Mouse (Mus musculus) midbrain, embryonic 13.5 days (tissue): ENCODE results near the gene Frmd6. TPM values are rescaled to one million over a fixed set of nuclear protein-coding genes. Genes with fewer than 3 reads are reported as not detected.

Source experiments
- ATAC-seq: fragments of 200-750 bp; cut with Nextera tagmentation; 2 replicates; pipeline ENCODE4 v1.8.0; 2017; ENCODE audit warnings: mild to moderate bottlenecking, moderate TSS enrichment, moderate library complexity
- H3K27ac ChIP-seq: fragments of 300-500 bp; sonication (generic); 2 replicates; pipeline ENCODE4 v1.5.1; 2015; ENCODE audit warnings: inconsistent platforms, mild to moderate bottlenecking, moderate library complexity
- H3K27me3 ChIP-seq: fragments of 300-500 bp; sonication (generic); 2 replicates; pipeline ENCODE4 v1.6.1; 2015; ENCODE audit warnings: mild to moderate bottlenecking, inconsistent platforms
- H3K36me3 ChIP-seq: fragments of 300-500 bp; sonication (generic); 2 replicates; pipeline ENCODE4 v1.6.1; 2015; ENCODE audit warnings: mild to moderate bottlenecking, inconsistent platforms
- H3K4me1 ChIP-seq: fragments of 300-500 bp; sonication (generic); replicated peaks from 2 replicates; pipeline ENCODE4 v1.6.1; 2015; ENCODE audit warnings: inconsistent platforms
- H3K4me2 ChIP-seq: fragments of 300-500 bp; sonication (generic); replicated peaks from 2 replicates; pipeline ENCODE4 v1.6.1; 2015; ENCODE audit warnings: moderate library complexity, mild to moderate bottlenecking, inconsistent platforms
- H3K4me3 ChIP-seq: fragments of 300-500 bp; sonication (generic); replicated peaks from 2 replicates; pipeline ENCODE4 v1.5.1; 2015; ENCODE audit warnings: mild to moderate bottlenecking, inconsistent platforms
- H3K9ac ChIP-seq: fragments of 300-500 bp; sonication (generic); replicated peaks from 2 replicates; pipeline ENCODE4 v1.6.1; 2015; ENCODE audit warnings: mild to moderate bottlenecking, inconsistent platforms
- H3K9me3 ChIP-seq: fragments of 300-500 bp; sonication (generic); 2 replicates; pipeline ENCODE4 v1.6.1; 2016; ENCODE audit warnings: mild to moderate bottlenecking, inconsistent platforms
- WGBS: fragments of 180-500 bp; shearing (Covaris S2); methylation state at CpG from one replicate; pipeline ENCODE4 v1.1.7; 2015; 5-methylcytosine and 5-hydroxymethylcytosine counted together
- polyA plus RNA-seq: library from polyadenylated mRNA; unstranded; fragments of >200 nt; fragmentation: Nextera tagmentation; extraction: Ambion mirVana; gene quantifications from 2 replicates; pipeline ENCODE4 v1.2.1, GENCODE M21; 2015

Frmd6 gene
- polyA plus RNA-seq, 1 experiment from 2014 or later: 7.7 TPM

DNA sequence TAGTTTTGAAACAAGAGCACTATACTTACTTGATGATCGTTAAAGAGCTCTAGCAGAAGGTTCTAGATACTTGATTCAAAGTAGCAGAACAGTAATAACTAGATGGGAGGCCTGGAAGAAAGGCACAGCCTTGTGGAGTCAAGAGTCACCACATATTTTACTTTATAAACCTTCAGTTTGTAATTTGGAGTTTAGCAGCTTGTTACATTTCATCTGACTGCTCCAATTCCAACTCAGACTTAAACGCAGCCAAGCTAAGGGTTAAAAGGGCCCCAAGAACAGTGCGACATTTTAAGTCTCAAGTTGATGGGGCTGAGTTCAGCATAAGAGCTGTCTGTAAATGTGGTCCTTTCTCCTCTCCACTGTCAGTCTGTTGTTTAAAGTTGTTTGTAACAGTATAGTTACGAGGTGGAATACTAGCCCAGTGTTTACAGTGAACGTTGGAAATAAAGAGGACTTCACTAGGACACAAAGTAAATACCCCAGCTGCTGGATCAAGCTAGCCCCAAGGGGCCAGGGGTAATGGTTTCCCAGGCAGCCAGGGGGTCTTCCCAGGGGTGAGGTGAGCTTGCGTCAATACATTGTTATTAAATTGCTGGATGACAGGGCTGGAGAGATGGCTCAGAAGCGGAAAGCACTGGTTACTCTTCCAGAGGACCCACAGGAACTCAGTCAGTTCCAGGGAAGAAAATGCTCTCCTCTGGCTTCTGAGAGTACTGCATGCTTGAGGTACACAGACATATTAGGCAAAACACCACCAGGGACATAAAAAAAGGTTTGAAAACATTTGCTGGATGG, 43.1 kb downstream of the Frmd6 start:
- no peaks in the 10 kb centered on the region for H3K27me3 ChIP-seq
- no peak overlapping the region for H3K4me2 ChIP-seq
- H3K27ac ChIP-seq: no peak overlapping the region; the same call in 1 of the 2 replicates
- H3K9me3 ChIP-seq: no peaks in the 10 kb centered on the region
- WGBS: 56% methylated on average over 7 of the region's 7 CpGs
- no peak overlapping the region for H3K9ac ChIP-seq
- H3K4me1 ChIP-seq: peaks cover 19% of the 10 kb centered on the region
- no peak overlapping the region for H3K4me3 ChIP-seq
- ATAC-seq: no peak
- H3K36me3 ChIP-seq: no peaks in the 10 kb centered on the region

GRCm38 (mm10) chr12:70868988-70869291, 43.6 kb downstream of the Frmd6 start:
- no peaks in the 10 kb centered on the region for H3K9me3 ChIP-seq
- H3K4me1 ChIP-seq: peaks cover 19% of the 10 kb centered on the region
- no peak for ATAC-seq
- WGBS: 82% methylated on average over 9 of the region's 9 CpGs
- no peaks in the 10 kb centered on the region for H3K27me3 ChIP-seq
- H3K9ac ChIP-seq: no peak overlapping the region
- H3K4me3 ChIP-seq: no peak overlapping the region
- H3K27ac ChIP-seq: no peak overlapping the region
- H3K4me2 ChIP-seq: no peak overlapping the region
- H3K36me3 ChIP-seq: no peaks in the 10 kb centered on the region

DNA sequence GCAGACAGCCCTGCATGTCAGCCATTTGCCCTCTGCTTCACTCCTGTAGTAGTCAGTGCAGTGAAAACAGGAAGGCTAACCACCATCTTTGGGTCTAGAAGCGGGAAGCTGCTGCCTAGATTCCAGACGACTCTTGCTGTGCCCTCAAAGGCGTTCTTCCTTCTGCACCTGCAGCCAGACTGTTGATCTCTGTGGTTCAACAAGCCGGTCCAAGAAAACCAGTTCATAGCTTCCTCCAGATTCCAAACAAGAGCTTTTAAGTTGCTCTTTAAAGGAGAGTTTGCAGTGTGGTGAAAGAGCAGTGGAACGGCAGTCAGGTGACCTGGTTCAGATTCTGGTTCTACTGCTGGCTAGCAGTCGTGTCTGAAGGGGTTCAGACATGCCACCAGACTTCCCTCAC, 48.2 kb downstream of the Frmd6 start:
- no peak overlapping the region for H3K9ac ChIP-seq
- H3K36me3 ChIP-seq: peaks cover 4% of the 10 kb centered on the region; the same call in 1 of the 2 replicates
- no peak overlapping the region for H3K4me2 ChIP-seq
- no peaks in the 10 kb centered on the region for H3K9me3 ChIP-seq
- WGBS: 81% methylated on average over 6 of the region's 6 CpGs
- ATAC-seq: no peak
- peaks cover 6% of the 10 kb centered on the region for H3K4me1 ChIP-seq
- no peak overlapping the region for H3K4me3 ChIP-seq
- no peak overlapping the region for H3K27ac ChIP-seq
- H3K27me3 ChIP-seq: no peaks in the 10 kb centered on the region

- H3K4me3 ChIP-seq: no peak overlapping the region
- H3K4me2 ChIP-seq: no peak overlapping the region
- H3K27me3 ChIP-seq: no peaks in the 10 kb centered on the region
- no peak for ATAC-seq
- H3K36me3 ChIP-seq: peaks cover 15% of the 10 kb centered on the region; the same call in 1 of the 2 replicates
- no peak overlapping the region for H3K27ac ChIP-seq
- H3K9ac ChIP-seq: no peak overlapping the region
- no peaks in the 10 kb centered on the region for H3K4me1 ChIP-seq
- no peaks in the 10 kb centered on the region for H3K9me3 ChIP-seq
- 92% methylated on average over 21 of the region's 21 CpGs for whole genome bisulfite sequencing
Measured at GRCm38 (mm10) chr12:70876270-70876998, 51.1 kb downstream of the Frmd6 start.

DNA sequence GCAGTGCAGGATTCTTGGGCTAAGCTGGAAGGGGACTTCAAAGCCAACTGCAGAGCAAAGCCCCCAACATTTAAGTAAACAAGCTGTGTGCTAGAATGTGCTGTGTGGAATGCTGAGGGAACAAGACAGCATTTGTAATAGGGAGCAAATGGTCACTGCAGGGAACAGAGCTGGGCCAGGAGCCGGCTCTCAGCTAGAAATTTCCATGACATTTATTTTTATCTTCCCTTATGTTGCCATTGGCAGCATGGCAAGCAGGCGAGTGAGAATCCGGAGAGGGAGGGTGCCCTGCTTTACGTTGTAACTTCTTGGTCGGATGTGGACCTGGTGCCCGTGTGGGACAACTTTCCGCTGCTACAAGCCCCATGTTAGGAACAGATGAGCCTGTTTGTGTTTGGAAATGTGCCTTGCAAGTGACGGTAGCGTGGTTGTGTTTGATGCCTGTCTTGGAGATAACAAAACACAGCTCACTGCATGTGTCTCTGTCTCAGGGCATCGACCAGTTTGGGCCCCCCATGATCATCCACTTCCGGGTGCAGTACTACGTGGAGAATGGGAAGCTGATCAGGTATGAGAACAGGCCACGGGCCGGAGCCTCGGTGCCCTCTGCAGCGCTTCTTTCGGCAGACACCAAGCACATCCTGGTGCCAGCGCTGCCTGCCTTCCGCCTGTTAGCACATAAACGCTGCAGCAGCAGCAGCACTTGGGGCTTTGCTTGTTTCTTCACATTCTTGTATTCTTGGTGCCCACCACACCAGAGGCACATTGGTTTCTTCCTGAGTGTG, 52.8 kb downstream of the Frmd6 start:
- ATAC-seq: no peak
- Histone ChIP-seq H3K27me3 (no peaks in the 10 kb centered on the region), H3K4me1 (no peaks in the 10 kb centered on the region), H3K36me3 (peaks cover 19% of the 10 kb centered on the region; the same call in 1 of the 2 replicates), H3K9ac (no peak overlapping the region), H3K9me3 (no peaks in the 10 kb centered on the region), H3K4me3 (no peak overlapping the region), H3K4me2 (no peak overlapping the region), H3K27ac (no peak overlapping the region)
- 91% methylated on average over 20 of the region's 20 CpGs for WGBS

DNA sequence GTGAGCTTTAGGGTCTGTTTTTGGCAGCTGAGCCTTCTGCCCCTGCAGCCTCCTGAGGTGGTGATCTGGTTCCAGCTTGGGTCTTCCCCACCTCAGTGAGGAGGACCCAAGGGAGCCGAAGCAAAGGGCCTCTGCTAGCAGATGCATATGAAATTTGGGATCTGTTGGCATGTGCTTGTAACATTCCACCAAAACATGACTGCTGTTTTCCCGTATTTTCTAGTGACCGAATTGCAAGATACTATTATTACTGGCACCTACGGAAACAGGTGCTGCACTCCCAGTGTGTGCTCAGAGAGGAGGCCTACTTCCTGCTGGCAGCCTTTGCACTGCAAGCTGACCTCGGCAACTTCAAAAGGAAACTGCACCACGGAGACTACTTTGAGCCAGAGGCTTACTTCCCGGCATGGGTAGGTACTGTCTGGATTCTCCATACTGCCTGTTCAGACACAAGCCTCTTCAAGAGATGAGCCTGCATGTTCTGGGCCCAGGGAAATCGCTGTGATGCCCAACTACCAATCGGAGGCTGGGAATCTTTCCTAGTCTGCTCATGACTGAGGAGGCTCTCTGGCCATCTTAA, 55.2 kb downstream of the Frmd6 start:
- Histone ChIP-seq H3K36me3 (peaks cover 19% of the 10 kb centered on the region; the same call in 1 of the 2 replicates), H3K4me3 (no peak overlapping the region), H3K4me2 (no peak overlapping the region), H3K9me3 (no peaks in the 10 kb centered on the region), H3K9ac (no peak overlapping the region), H3K27me3 (no peaks in the 10 kb centered on the region), H3K4me1 (no peaks in the 10 kb centered on the region), H3K27ac (no peak overlapping the region; the same call in 1 of the 2 replicates)
- 75% methylated on average over 9 of the region's 9 CpGs for WGBS
- ATAC-seq: no peak

GRCm38 (mm10) chr12:70881340-70881739, 56.0 kb downstream of the Frmd6 start:
- no peak overlapping the region for H3K27ac ChIP-seq
- H3K4me3 ChIP-seq: no peak overlapping the region
- WGBS: 86% methylated on average over 12 of the region's 12 CpGs
- peaks cover 5% of the 10 kb centered on the region; the same call in 1 of the 2 replicates for H3K27me3 ChIP-seq
- peaks cover 19% of the 10 kb centered on the region; the same call in 1 of the 2 replicates for H3K36me3 ChIP-seq
- no peak for ATAC-seq
- H3K9ac ChIP-seq: no peak overlapping the region
- H3K4me1 ChIP-seq: no peaks in the 10 kb centered on the region
- H3K4me2 ChIP-seq: no peak overlapping the region
- no peaks in the 10 kb centered on the region for H3K9me3 ChIP-seq

GRCm38 (mm10) chr12:70881854-70882253, 56.5 kb downstream of the Frmd6 start:
- no peak for ATAC-seq

DNA sequence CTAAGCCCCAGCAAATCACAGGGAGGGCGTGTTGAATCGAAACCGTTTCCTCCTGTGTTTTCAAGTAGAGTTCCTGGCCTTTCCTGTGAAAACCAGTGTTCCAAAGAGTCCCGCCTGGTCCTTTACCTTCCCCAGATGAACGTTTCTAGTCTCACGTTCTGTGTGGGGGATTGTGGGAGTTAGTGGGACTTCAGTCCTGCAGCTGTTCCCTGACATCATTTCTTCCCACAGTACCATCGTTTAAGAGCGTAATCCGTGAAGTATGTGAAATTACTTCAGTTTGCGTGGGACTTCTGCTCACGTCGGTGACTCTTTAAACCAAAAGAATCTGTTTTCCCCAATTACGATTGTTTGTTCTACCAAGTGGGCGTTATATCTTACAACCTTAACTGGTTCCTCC, 57.8 kb downstream of the Frmd6 start:
- Histone ChIP-seq H3K4me2 (no peak overlapping the region), H3K4me1 (no peaks in the 10 kb centered on the region), H3K36me3 (peaks cover 19% of the 10 kb centered on the region; the same call in 1 of the 2 replicates), H3K9ac (no peak overlapping the region), H3K9me3 (no peaks in the 10 kb centered on the region), H3K27me3 (peaks cover 5% of the 10 kb centered on the region; the same call in 1 of the 2 replicates), H3K27ac (no peak overlapping the region), H3K4me3 (no peak overlapping the region)
- no peak for ATAC-seq
- 95% methylated on average over 14 of the region's 14 CpGs for WGBS

More at GRCm38 (mm10) chr12:70881854-70882253, 56.5 kb downstream of the Frmd6 start:
- Histone ChIP-seq H3K9me3 (no peaks in the 10 kb centered on the region), H3K4me2 (no peak overlapping the region), H3K4me3 (no peak overlapping the region), H3K27ac (no peak overlapping the region), H3K36me3 (peaks cover 19% of the 10 kb centered on the region; the same call in 1 of the 2 replicates), H3K9ac (no peak overlapping the region), H3K27me3 (peaks cover 5% of the 10 kb centered on the region; the same call in 1 of the 2 replicates), H3K4me1 (no peaks in the 10 kb centered on the region)
- 97% methylated on average over 4 of the region's 4 CpGs for WGBS

DNA sequence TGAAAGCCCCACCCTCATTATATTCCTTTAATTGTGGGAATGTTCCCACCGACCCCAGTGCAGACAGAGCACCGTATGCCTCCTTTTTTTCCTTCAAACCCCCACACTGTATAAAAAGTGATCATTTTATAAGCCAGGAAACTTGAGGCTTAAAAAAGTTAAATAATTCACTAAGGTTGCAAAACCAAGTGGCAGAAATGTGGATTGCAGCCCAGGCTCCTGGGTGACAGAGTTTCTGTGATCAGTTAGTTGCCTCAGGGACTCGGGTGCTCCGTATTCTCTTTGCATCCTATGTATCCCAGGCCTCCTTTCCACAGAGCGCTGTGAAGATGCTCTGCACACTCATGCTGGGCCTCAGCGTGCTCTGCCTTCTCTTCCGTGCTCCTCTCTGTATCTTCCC, 58.8 kb downstream of the Frmd6 start:
- Histone ChIP-seq H3K36me3 (peaks cover 11% of the 10 kb centered on the region; the same call in 1 of the 2 replicates), H3K4me2 (no peak overlapping the region), H3K9me3 (no peaks in the 10 kb centered on the region), H3K27ac (no peak overlapping the region), H3K9ac (no peak overlapping the region), H3K4me1 (no peaks in the 10 kb centered on the region), H3K27me3 (peaks cover 5% of the 10 kb centered on the region), H3K4me3 (no peak overlapping the region)
- WGBS: 94% methylated on average over 7 of the region's 7 CpGs
- no peak for ATAC-seq

DNA sequence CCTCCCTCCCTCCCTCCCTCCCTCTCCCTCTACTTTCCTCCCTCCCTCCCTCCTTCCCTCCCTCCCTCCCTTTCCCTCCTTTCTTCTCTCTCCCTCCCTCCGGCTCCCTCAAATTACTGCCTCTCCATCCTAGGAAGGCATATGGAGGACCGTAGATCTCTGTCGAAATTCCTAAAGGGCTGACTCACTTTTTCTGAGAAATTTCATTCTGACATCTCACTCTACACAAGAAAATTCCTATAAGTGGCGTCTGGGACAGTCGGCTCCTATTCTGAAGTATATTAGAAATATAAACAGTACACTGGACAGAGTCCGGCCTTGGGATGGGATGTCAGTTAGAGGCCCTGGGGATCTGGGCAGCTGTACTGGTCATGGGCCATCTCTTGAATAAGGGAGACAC, 59.7 kb downstream of the Frmd6 start:
- Histone ChIP-seq H3K9me3 (no peaks in the 10 kb centered on the region), H3K36me3 (peaks cover 12% of the 10 kb centered on the region), H3K9ac (no peak overlapping the region), H3K27ac (no peak overlapping the region), H3K4me2 (no peak overlapping the region), H3K4me3 (no peak overlapping the region), H3K4me1 (no peaks in the 10 kb centered on the region), H3K27me3 (peaks cover 5% of the 10 kb centered on the region)
- ATAC-seq: no peak
- 93% methylated on average over 6 of the region's 6 CpGs for WGBS
